Mouse (Mus musculus): ENCODE results near the gene Pik3ip1. TPM values are rescaled to one million over a fixed set of nuclear protein-coding genes. Genes with fewer than 3 reads are reported as not detected.
A peak's percentile ranks its signal among the peaks of the same experiment; 100 is the strongest.

Pik3ip1 gene
- polyA plus RNA-seq, 1 experiment from 2014 or later, result 19.9 TPM

GRCm38 (mm10) chr11:3347091-3347834 is 17.1 kb downstream of the Pik3ip1 start:
- H3K27ac ChIP-seq, result 0 out of 2 replicates have a peak overlapping the region, but pooled peaks have one; percentile 40
- no peak overlapping the region for H3K9ac ChIP-seq
- WGBS, result 68% methylated on average over 12 of the region's 12 CpGs

GRCm38 (mm10) chr11:3347835-3348195 is 17.6 kb downstream of the Pik3ip1 start:
- Histone ChIP-seq H3K9ac (no peak overlapping the region), H3K36me3 (peaks cover 89% of the 10 kb centered on the region), H3K4me1 (peaks cover 17% of the 10 kb centered on the region), H3K4me2 (replicated peaks) (no peak overlapping the region), H3K27me3 (no peaks in the 10 kb centered on the region), H3K9me3 (replicated peaks) (no peaks in the 10 kb centered on the region), H3K27ac (no peak overlapping the region), H3K4me3 (no peak overlapping the region)
- ATAC-seq (ENCODE audit: low FRiP score), result no peak

More at GRCm38 (mm10) chr11:3347091-3347834, 17.1 kb downstream of the Pik3ip1 start:
- no peaks in the 10 kb centered on the region for H3K9me3 ChIP-seq (replicated peaks)
- ATAC-seq (ENCODE audit: low FRiP score), result peak; percentile 67
- H3K4me3 ChIP-seq, result no peak overlapping the region
- peaks cover 87% of the 10 kb centered on the region for H3K36me3 ChIP-seq
- no peaks in the 10 kb centered on the region for H3K27me3 ChIP-seq
- no peak overlapping the region for H3K4me2 ChIP-seq (replicated peaks)
- H3K4me1 ChIP-seq, result peaks cover 17% of the 10 kb centered on the region

GRCm38 (mm10) chr11:3348576-3349342 is 18.6 kb downstream of the Pik3ip1 start:
- 43% methylated on average over 6 of the region's 6 CpGs for WGBS
- no peaks in the 10 kb centered on the region for H3K9me3 ChIP-seq (replicated peaks)
- H3K4me1 ChIP-seq, result peaks cover 17% of the 10 kb centered on the region
- no peak overlapping the region for H3K4me3 ChIP-seq
- no peak overlapping the region for H3K9ac ChIP-seq
- no peak overlapping the region for H3K4me2 ChIP-seq (replicated peaks)
- H3K27me3 ChIP-seq, result no peaks in the 10 kb centered on the region
- H3K36me3 ChIP-seq, result peaks cover 89% of the 10 kb centered on the region
- no peak for ATAC-seq (ENCODE audit: low FRiP score)
- H3K27ac ChIP-seq, result no peak overlapping the region

GRCm38 (mm10) chr11:3349343-3349695 is 19.1 kb downstream of the Pik3ip1 start:
- no peak for ATAC-seq (ENCODE audit: low FRiP score)
- no peak overlapping the region for H3K9ac ChIP-seq
- H3K9me3 ChIP-seq (replicated peaks), result no peaks in the 10 kb centered on the region
- whole genome bisulfite sequencing, result 77% methylated on average over 4 of the region's 4 CpGs
- H3K4me3 ChIP-seq, result no peak overlapping the region
- no peaks in the 10 kb centered on the region for H3K27me3 ChIP-seq
- H3K36me3 ChIP-seq, result peaks cover 88% of the 10 kb centered on the region
- H3K27ac ChIP-seq, result no peak overlapping the region
- peaks cover 17% of the 10 kb centered on the region for H3K4me1 ChIP-seq
- H3K4me2 ChIP-seq (replicated peaks), result no peak overlapping the region

GRCm38 (mm10) chr11:3352131-3352530 is 21.9 kb downstream of the Pik3ip1 start:
- no peak overlapping the region for H3K4me3 ChIP-seq
- H3K4me1 ChIP-seq, result peaks cover 17% of the 10 kb centered on the region
- H3K27me3 ChIP-seq, result no peaks in the 10 kb centered on the region
- H3K36me3 ChIP-seq, result peaks cover 83% of the 10 kb centered on the region
- ATAC-seq (ENCODE audit: low FRiP score), result no peak
- H3K4me2 ChIP-seq (replicated peaks), result no peak overlapping the region
- H3K9me3 ChIP-seq (replicated peaks), result no peaks in the 10 kb centered on the region
- WGBS, result 91% methylated on average over 9 of the region's 9 CpGs
- no peak overlapping the region for H3K27ac ChIP-seq
- H3K9ac ChIP-seq, result no peak overlapping the region

- no peak for ATAC-seq (ENCODE audit: low FRiP score)
- Histone ChIP-seq H3K9me3 (replicated peaks) (no peaks in the 10 kb centered on the region), H3K9ac (no peak overlapping the region), H3K36me3 (peaks cover 83% of the 10 kb centered on the region), H3K27ac (no peak overlapping the region), H3K4me3 (no peak overlapping the region), H3K4me1 (peaks cover 13% of the 10 kb centered on the region), H3K27me3 (no peaks in the 10 kb centered on the region), H3K4me2 (replicated peaks) (no peak overlapping the region)
- WGBS, result 52% methylated on average over 18 of the region's 18 CpGs
These were observed 22.9 kb downstream of the Pik3ip1 start for GRCm38 (mm10) chr11:3352990-3353585.

- 73% methylated on average over 3 of the region's 3 CpGs for WGBS
- H3K27ac ChIP-seq, result no peak overlapping the region
- ATAC-seq (ENCODE audit: low FRiP score), result no peak
- no peak overlapping the region for H3K4me2 ChIP-seq (replicated peaks)
- no peak overlapping the region for H3K4me3 ChIP-seq
- peaks cover 33% of the 10 kb centered on the region for H3K36me3 ChIP-seq
- H3K27me3 ChIP-seq, result no peaks in the 10 kb centered on the region
- no peak overlapping the region for H3K9ac ChIP-seq
- peaks cover 5% of the 10 kb centered on the region for H3K4me1 ChIP-seq
- H3K9me3 ChIP-seq (replicated peaks), result 0 out of 2 replicates have a peak, but pooled peaks cover 5% of the 10 kb centered on the region
These were observed 32.7 kb downstream of the Pik3ip1 start for GRCm38 (mm10) chr11:3362854-3363253.

- WGBS, result 88% methylated on average over 7 of the region's 7 CpGs
- Histone ChIP-seq H3K9ac (no peak overlapping the region), H3K4me3 (no peak overlapping the region), H3K27ac (no peak overlapping the region), H3K36me3 (peaks cover 5% of the 10 kb centered on the region; the same call in 1 of the 2 replicates), H3K4me1 (peaks cover 31% of the 10 kb centered on the region), H3K27me3 (no peaks in the 10 kb centered on the region), H3K9me3 (replicated peaks) (0 out of 2 replicates have a peak, but pooled peaks cover 5% of the 10 kb centered on the region), H3K4me2 (replicated peaks) (no peak overlapping the region)
- no peak for ATAC-seq (ENCODE audit: low FRiP score)
These were observed 36.2 kb downstream of the Pik3ip1 start for GRCm38 (mm10) chr11:3366411-3366810.

GRCm38 (mm10) chr11:3368983-3369382 is 38.8 kb downstream of the Pik3ip1 start:
- H3K9ac ChIP-seq, result peak overlapping the region; percentile 35; the same call in 1 of the 2 replicates
- H3K27ac ChIP-seq, result no peak overlapping the region
- no peaks in the 10 kb centered on the region for H3K27me3 ChIP-seq
- ATAC-seq (ENCODE audit: low FRiP score), result no peak
- no peaks in the 10 kb centered on the region for H3K9me3 ChIP-seq (replicated peaks)
- 61% methylated on average over 7 of the region's 7 CpGs for WGBS
- peak overlapping the region; percentile 64; the same call in 1 of the 2 replicates for H3K4me3 ChIP-seq
- peaks cover 43% of the 10 kb centered on the region for H3K4me1 ChIP-seq
- H3K36me3 ChIP-seq, result no peaks in the 10 kb centered on the region
- peak overlapping the region; percentile 74 for H3K4me2 ChIP-seq (replicated peaks)

- Histone ChIP-seq H3K4me3 (peak overlapping the region; percentile 64), H3K9ac (0 out of 2 replicates have a peak overlapping the region, but pooled peaks have one; percentile 35)
These were observed 39.2 kb downstream of the Pik3ip1 start for GRCm38 (mm10) chr11:3369449-3369848.

GRCm38 (mm10) chr11:3370162-3370561 is 40.0 kb downstream of the Pik3ip1 start:
- Histone ChIP-seq H3K27me3 (no peaks in the 10 kb centered on the region), H3K9me3 (replicated peaks) (no peaks in the 10 kb centered on the region), H3K4me1 (peaks cover 51% of the 10 kb centered on the region), H3K27ac (no peak overlapping the region), H3K4me2 (replicated peaks) (peak overlapping the region; percentile 74), H3K36me3 (no peaks in the 10 kb centered on the region), H3K4me3 (peak overlapping the region; percentile 64), H3K9ac (peak overlapping the region; percentile 84)
- ATAC-seq (ENCODE audit: low FRiP score), result no peak
- WGBS, result 70% methylated on average over 2 of the region's 2 CpGs

More at GRCm38 (mm10) chr11:3369449-3369848, 39.2 kb downstream of the Pik3ip1 start:
- no peaks in the 10 kb centered on the region for H3K9me3 ChIP-seq (replicated peaks)
- no peak overlapping the region for H3K27ac ChIP-seq
- peaks cover 47% of the 10 kb centered on the region for H3K4me1 ChIP-seq
- H3K36me3 ChIP-seq, result no peaks in the 10 kb centered on the region
- 75% methylated on average over 5 of the region's 5 CpGs for WGBS
- peak overlapping the region; percentile 74 for H3K4me2 ChIP-seq (replicated peaks)
- ATAC-seq (ENCODE audit: low FRiP score), result no peak
- no peaks in the 10 kb centered on the region for H3K27me3 ChIP-seq

GRCm38 (mm10) chr11:3370928-3371598 is 40.9 kb downstream of the Pik3ip1 start:
- Histone ChIP-seq H3K36me3 (no peaks in the 10 kb centered on the region), H3K4me3 (peak overlapping the region; percentile 64), H3K4me1 (peaks cover 48% of the 10 kb centered on the region), H3K4me2 (replicated peaks) (peak overlapping the region; percentile 74), H3K9ac (peak overlapping the region; percentile 84), H3K27ac (peak overlapping the region; percentile 94), H3K27me3 (no peaks in the 10 kb centered on the region), H3K9me3 (replicated peaks) (no peaks in the 10 kb centered on the region)
- peak; percentile 97 for ATAC-seq (ENCODE audit: low FRiP score)
- WGBS, result 4% methylated on average over 27 of the region's 27 CpGs
